Mouse (Mus musculus) heart, postnatal 0 days (tissue): ENCODE results near the gene Slc39a8. TPM values are rescaled to one million over a fixed set of nuclear protein-coding genes. Genes with fewer than 3 reads are reported as not detected.

ENCODE experiments used
- ATAC-seq: fragments of 200-750 bp; cut with Nextera tagmentation; 2 replicates; pipeline ENCODE4 v1.8.0; 2017; ENCODE audit warnings: low read depth, moderate number of reproducible peaks, moderate library complexity; ENCODE audit not compliant: insufficient read depth
- DNase-seq: peaks from one replicate; pipeline ENCODE4 v3.0.0-alpha.2; 2016; ENCODE audit warnings: low spot score
- H3K27ac ChIP-seq: fragments of 300-500 bp; sonication (generic); 2 replicates; pipeline ENCODE4 v1.5.1; 2014; ENCODE audit warnings: low read depth, mild to moderate bottlenecking
- H3K27me3 ChIP-seq: fragments of 300-500 bp; sonication (generic); 2 replicates; pipeline ENCODE4 v1.6.1; 2014; ENCODE audit warnings: low read length, mixed read lengths; ENCODE audit not compliant: control insufficient read depth, insufficient read depth
- H3K36me3 ChIP-seq: fragments of 300-500 bp; sonication (generic); replicated peaks from 2 replicates; pipeline ENCODE4 v1.6.1; 2014; ENCODE audit warnings: low read length, mixed read lengths; ENCODE audit not compliant: control insufficient read depth, insufficient read depth
- H3K4me1 ChIP-seq: fragments of 300-500 bp; sonication (generic); 2 replicates; pipeline ENCODE4 v1.6.1; 2014; ENCODE audit warnings: antibody characterized with exemption; ENCODE audit not compliant: control insufficient read depth, insufficient read depth
- H3K4me2 ChIP-seq: fragments of 300-500 bp; sonication (generic); 2 replicates; pipeline ENCODE4 v1.6.1; 2014; ENCODE audit warnings: low read depth, mild to moderate bottlenecking, low read length, moderate library complexity
- H3K4me3 ChIP-seq: fragments of 300-500 bp; sonication (generic); 2 replicates; pipeline ENCODE4 v1.5.1; 2014; ENCODE audit warnings: low read depth, low read length
- H3K9ac ChIP-seq: fragments of 300-500 bp; sonication (generic); replicated peaks from 2 replicates; pipeline ENCODE4 v1.6.1; 2014; ENCODE audit warnings: low read depth, low read length, mixed read lengths
- H3K9me3 ChIP-seq: fragments of 300-500 bp; sonication (generic); replicated peaks from 2 replicates; pipeline ENCODE4 v1.6.1; 2016; ENCODE audit warnings: low read length; ENCODE audit not compliant: control insufficient read depth
- CTCF ChIP-seq: IDR thresholded peaks from 2 replicates; pipeline ENCODE4 v1.5.1; 2016; ENCODE audit warnings: antibody characterized with exemption, control low read depth, low read depth
- EP300 ChIP-seq: IDR thresholded peaks from 2 replicates; pipeline ENCODE4 v1.6.1; 2016; ENCODE audit warnings: antibody characterized with exemption, low read depth
- WGBS: fragments of 180-500 bp; shearing (Covaris S2); extraction: QIAGEN DNeasy Blood & Tissue Kit; methylation state at CpG from one replicate; pipeline ENCODE4 v1.1.7; 2014; 5-methylcytosine and 5-hydroxymethylcytosine counted together
- polyA plus RNA-seq: library from polyadenylated mRNA; unstranded; fragments of >200 nt; fragmentation: Nextera tagmentation; extraction: Ambion mirVana; gene quantifications from 2 replicates; pipeline ENCODE4 v1.2.1, GENCODE M21; 2015
- total RNA-seq: library from RNA; depleted of rRNA; stranded (reverse); fragments of >200 nt; gene quantifications from 2 replicates; pipeline ENCODE4 v1.2.3, GENCODE M21; 2014; ENCODE audit warnings: low replicate concordance

The Slc39a8 gene
- total and polyA plus RNA-seq, 2 experiments from 2014 or later = 10.2 to 14.4 TPM

GRCm38 (mm10) chr3:135840185-135840584, 15.1 kb downstream of the Slc39a8 start:
- TF ChIP-seq EP300 = no peak
- TF ChIP-seq CTCF = no peak
- no peaks in the 10 kb centered on the region for H3K36me3 ChIP-seq
- no peak for ATAC-seq
- H3K4me2 ChIP-seq = no peak overlapping the region
- H3K9ac ChIP-seq = no peak overlapping the region
- no peak overlapping the region for H3K27ac ChIP-seq
- H3K4me1 ChIP-seq = peaks cover 3% of the 10 kb centered on the region; the same call in 1 of the 2 replicates
- WGBS = 92% methylated on average over 12 of the region's 12 CpGs
- no peaks in the 10 kb centered on the region for H3K9me3 ChIP-seq
- DNase-seq = no peak
- H3K4me3 ChIP-seq = no peak overlapping the region
- no peaks in the 10 kb centered on the region for H3K27me3 ChIP-seq

DNA sequence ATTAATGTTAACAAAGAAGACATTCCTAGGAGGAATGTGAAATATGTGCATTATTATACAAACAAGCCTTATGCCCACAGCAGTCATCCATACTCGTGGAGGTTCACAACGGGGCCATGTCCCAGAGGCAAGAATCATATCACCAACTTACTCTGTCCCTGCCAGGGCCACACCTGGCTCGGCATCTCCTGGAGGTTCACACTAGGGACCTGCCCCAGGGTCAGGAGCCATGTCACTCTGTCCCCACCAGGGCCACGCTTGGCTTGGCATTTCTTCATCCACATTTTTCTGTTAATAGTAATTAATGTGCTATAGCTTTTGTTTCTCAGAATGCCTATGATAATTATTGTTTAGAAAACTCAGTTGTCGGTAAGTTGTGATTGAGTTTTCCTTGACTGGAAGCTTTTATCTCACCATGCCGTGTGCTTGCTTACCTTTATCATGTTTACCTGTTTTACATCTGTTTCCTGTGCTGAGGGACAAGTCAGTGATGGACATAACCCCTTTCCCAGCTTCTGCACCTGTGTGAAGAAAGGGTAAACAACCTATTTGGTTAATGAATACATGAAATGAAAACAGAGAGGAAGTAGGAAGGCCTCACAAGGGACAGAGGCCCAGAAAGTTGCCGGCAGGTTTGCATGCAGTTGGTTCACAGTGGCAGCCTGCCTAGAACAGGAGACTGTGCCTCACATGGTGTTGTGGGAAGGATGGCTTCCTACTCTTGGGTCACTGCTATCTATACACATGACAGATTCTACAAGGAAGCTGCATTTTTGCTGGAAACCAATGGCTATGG, 16.8 kb downstream of the Slc39a8 start:
- Histone ChIP-seq H3K27ac (no peak overlapping the region), H3K4me2 (no peak overlapping the region), H3K9me3 (no peaks in the 10 kb centered on the region), H3K27me3 (no peaks in the 10 kb centered on the region), H3K36me3 (no peaks in the 10 kb centered on the region), H3K9ac (no peak overlapping the region), H3K4me3 (no peak overlapping the region), H3K4me1 (peaks cover 3% of the 10 kb centered on the region; the same call in 1 of the 2 replicates)
- ATAC-seq (no peak), DNase-seq (no peak)
- TF ChIP-seq EP300 (no peak), CTCF (no peak)
- 71% methylated on average over 7 of the region's 7 CpGs for WGBS

DNA sequence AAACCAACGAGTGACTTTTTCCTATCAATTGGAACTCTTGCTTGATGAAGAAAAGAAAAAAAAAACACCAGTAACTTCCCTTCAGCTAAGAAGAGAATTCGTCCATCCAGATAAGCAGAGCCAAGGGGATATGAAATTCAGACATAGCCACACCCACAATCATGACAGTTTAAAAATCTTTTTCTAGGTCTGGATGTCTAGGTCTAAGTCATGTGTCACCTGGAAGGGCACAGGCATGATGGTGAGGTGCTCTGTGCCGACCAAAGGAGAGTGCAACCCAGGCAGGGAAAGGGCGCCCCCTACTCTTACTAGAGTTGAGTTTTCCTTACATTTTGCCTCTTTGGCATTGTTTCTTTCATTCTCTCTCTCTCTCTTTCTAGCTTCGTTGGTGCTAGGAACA, 18.1 kb downstream of the Slc39a8 start:
- Histone ChIP-seq H3K4me2 (no peak overlapping the region), H3K9me3 (no peaks in the 10 kb centered on the region), H3K36me3 (no peaks in the 10 kb centered on the region), H3K4me3 (no peak overlapping the region), H3K27me3 (no peaks in the 10 kb centered on the region), H3K27ac (no peak overlapping the region), H3K4me1 (peaks cover 3% of the 10 kb centered on the region; the same call in 1 of the 2 replicates), H3K9ac (no peak overlapping the region)
- 48% methylated on average over 5 of the region's 5 CpGs for WGBS
- TF ChIP-seq EP300 (no peak), CTCF (no peak)
- DNase-seq (no peak), ATAC-seq (no peak)

GRCm38 (mm10) chr3:135843707-135844106, 18.6 kb downstream of the Slc39a8 start:
- no peak overlapping the region for H3K27ac ChIP-seq
- no peaks in the 10 kb centered on the region for H3K27me3 ChIP-seq
- no peaks in the 10 kb centered on the region for H3K9me3 ChIP-seq
- peaks cover 3% of the 10 kb centered on the region; the same call in 1 of the 2 replicates for H3K4me1 ChIP-seq
- H3K4me3 ChIP-seq = no peak overlapping the region
- no peaks in the 10 kb centered on the region for H3K36me3 ChIP-seq
- WGBS = 21% methylated on average over 8 of the region's 8 CpGs
- TF ChIP-seq EP300 (0 out of 2 replicates have a peak, but pooled peaks have one; percentile 24), CTCF (no peak)
- no peak for DNase-seq
- no peak for ATAC-seq
- H3K9ac ChIP-seq = no peak overlapping the region
- H3K4me2 ChIP-seq = peak overlapping the region; percentile 28; the same call in 1 of the 2 replicates

GRCm38 (mm10) chr3:135844835-135845234, 19.8 kb downstream of the Slc39a8 start:
- no peaks in the 10 kb centered on the region for H3K4me1 ChIP-seq
- DNase-seq (no peak), ATAC-seq (no peak)
- H3K27ac ChIP-seq = no peak overlapping the region
- H3K9ac ChIP-seq = no peak overlapping the region
- no peaks in the 10 kb centered on the region for H3K27me3 ChIP-seq
- H3K9me3 ChIP-seq = no peaks in the 10 kb centered on the region
- no peak overlapping the region for H3K4me3 ChIP-seq
- no peak overlapping the region for H3K4me2 ChIP-seq
- 55% methylated on average over 1 of the region's 1 CpGs for WGBS
- H3K36me3 ChIP-seq = no peaks in the 10 kb centered on the region
- TF ChIP-seq EP300 = no peak
- no peak for TF ChIP-seq CTCF

DNA sequence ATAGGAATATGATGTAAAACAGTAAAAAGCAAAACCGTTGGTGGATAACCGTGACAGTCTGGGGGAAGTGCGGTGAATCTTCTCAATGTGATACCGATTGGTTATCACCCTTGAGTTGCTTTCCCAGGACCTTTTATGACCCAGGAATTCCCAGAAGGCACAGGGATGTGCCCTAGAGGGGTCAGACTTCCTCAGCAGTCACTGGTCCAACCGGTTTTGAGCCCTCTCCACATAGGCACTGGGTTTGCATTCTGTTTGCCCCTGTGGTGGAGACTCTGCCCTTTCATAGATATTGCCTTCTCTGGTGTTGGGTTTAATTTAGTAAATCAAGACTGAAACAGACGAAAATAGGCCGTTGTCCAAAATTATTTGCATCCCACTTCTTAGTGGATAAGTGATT, 20.8 kb downstream of the Slc39a8 start:
- no peak overlapping the region for H3K4me3 ChIP-seq
- no peak overlapping the region for H3K27ac ChIP-seq
- H3K4me1 ChIP-seq = no peaks in the 10 kb centered on the region
- DNase-seq (no peak), ATAC-seq (no peak)
- H3K4me2 ChIP-seq = no peak overlapping the region
- no peak overlapping the region for H3K9ac ChIP-seq
- H3K27me3 ChIP-seq = no peaks in the 10 kb centered on the region
- no peaks in the 10 kb centered on the region for H3K9me3 ChIP-seq
- 62% methylated on average over 7 of the region's 7 CpGs for WGBS
- H3K36me3 ChIP-seq = no peaks in the 10 kb centered on the region
- TF ChIP-seq EP300 = no peak
- TF ChIP-seq CTCF = no peak
